Mouse (Mus musculus): ENCODE data around the gene Ctrb1. TPM values are rescaled to one million over a fixed set of nuclear protein-coding genes. Genes with fewer than 3 reads are reported as not detected.

Ctrb1 gene
- total RNA-seq, 2 experiments from 2014 or later = 0.71 TPM; not detected in 1

DNA sequence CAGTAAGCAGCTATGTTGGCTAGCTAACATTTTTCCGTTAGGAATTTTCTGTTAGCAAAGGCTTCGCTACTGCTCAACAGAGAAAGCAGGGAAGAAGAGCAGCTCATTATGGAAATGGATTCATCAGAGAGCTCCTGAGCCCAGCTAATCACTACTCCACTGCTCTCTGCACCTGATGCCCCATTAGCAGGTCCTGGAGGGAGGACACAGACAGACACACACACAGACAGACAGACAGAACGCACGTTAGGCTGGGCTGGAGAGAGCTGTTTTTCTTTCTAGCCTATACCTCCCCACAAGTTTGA is 26.6 kb upstream of the Ctrb1 start:
- DNase-seq (ENCODE audit: low spot score) = no peak

DNA sequence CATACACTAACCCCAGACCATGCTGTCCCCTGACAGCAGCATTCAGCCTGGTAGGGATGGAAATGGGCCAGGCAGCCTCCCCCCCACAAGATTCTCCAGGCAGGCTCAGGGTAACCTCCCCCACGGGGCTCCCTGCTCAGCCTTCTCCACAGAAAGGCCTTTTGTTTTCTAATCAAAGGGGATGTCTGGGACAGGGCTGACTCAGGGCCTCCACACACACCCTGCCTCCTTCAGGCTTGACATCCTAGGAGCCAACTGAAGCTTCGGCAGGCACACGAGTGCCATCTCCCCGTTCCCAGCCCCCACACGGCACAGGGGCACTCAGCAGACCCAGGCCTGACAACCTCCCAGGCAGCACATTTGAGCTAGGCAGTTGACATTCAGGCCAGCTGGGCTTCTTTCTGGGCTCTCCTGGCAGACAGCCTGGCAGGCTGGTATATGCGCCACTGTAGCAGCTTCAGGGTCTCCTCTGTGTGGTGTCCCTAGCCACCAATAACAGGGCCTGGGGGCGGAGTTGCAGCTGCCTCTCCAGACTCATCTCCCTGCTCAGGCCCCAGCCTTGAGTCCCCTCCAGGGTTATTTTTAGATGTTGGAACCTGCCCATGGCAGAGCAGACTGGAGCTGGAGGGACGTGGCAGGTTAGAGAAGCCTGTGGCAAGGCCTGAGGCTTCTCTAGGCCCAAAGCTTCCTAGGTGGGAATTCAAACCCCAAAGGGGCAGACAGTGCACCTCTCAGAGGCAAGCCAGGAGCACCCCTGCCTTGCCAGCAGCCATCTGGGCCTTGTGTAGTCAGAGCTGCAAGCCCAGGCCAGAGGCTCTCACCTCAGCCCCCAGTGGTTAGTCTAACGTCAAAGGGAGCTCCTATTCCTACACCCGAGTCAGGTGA is 26.0 kb upstream of the Ctrb1 start:
- peak; percentile 93 for DNase-seq (ENCODE audit: low spot score)

DNA sequence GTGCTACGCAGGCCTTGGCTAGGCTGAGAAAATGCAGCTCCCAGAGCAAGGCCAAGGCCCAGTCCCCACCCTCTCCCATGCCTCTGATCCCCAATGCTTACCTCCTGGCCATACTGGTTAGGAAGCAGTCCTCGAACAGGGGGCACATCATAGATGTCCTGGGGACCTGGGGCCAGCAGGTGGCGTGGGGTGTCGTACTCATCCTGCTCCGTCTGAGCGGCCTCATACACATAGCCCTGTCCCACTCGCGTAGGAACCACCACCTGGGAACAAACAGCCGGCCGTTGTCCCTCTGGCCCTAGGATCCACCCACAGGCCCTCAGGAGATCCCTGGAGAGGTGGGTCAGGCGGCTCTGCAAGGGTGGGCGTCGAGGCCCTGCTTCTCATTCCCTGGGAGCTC is 24.7 kb upstream of the Ctrb1 start:
- DNase-seq (ENCODE audit: low spot score) = no peak

DNA sequence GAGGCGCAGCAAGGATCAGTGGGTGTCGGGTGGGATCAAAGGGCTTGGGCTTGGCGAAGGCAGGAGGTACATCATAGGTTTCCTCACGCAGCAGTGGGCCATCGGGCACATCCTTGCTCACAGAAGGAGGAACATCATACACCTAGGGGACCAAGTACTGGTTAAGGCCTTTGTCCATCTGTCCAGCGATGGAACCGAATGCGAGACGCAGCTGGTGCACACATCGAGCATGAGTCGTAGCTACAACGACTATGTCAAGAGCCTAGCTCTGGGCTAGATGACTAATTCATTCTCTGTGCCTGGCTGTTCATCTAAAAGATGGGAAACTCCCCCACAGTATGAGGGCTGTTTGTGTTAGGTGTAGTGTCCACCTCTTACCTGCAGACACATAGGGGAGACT is 23.5 kb upstream of the Ctrb1 start:
- DNase-seq (ENCODE audit: low spot score) = no peak

DNA sequence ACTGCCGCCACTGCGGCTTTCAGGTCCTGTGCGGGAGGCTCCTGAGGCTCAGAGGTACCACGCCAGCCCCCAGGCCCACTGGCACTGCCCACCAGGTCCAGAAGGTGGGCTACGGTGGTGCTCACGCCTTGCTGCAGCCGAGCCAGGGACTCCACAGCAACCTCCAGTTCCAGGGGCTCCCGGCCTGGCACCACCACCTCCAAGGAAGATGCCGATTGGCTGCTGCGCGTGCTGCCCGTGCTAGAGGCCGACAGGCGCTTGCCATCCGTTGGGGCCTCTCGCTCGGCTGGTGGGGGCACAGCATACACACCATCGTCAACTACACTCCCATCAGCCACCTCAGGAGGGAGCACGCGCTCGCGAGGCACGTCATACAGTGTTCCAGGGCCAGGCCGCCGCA is 23.0 kb upstream of the Ctrb1 start:
- no peak for DNase-seq (ENCODE audit: low spot score)

DNA sequence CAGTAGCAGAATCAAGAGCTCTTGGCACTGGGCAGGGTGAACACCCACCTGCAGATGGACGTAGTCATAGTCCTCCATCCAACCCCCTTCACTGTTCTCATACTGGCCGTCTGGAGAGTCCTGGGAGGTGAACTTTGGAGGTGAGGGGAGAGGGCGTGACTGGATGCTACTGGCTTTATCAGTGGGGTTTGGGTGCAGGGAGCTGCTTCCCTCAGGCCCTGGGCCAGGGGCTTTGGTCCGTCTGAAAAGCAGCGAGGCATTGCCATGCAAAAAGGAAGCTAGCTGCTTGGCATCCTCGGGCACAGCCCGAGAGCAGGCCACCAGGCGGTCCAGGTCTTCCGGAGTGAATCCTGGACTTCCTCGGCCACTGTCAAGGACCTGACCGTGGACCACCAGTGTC is 22.5 kb upstream of the Ctrb1 start:
- DNase-seq (ENCODE audit: low spot score) = no peak

DNA sequence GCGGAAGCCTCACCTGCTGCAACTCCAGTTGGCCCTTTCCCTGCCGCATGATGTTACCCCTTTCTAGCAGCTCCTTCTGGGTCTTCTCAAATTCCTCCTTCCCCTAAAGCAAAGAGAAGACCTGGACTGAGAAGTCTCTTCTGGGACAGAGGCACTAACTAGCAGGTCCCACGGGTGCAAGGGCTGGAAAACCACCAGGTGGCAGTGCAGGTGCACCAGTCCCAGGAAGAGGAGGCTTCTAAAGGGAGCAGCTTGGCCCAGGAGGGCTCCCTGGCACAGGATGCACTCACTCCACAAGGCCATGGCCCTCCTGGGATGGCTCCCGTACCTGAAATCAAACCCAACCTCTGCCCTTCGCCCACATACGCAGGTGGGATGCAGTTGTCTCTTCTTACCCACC is 21.8 kb upstream of the Ctrb1 start:
- peak; percentile 76 for DNase-seq (ENCODE audit: low spot score)

DNA sequence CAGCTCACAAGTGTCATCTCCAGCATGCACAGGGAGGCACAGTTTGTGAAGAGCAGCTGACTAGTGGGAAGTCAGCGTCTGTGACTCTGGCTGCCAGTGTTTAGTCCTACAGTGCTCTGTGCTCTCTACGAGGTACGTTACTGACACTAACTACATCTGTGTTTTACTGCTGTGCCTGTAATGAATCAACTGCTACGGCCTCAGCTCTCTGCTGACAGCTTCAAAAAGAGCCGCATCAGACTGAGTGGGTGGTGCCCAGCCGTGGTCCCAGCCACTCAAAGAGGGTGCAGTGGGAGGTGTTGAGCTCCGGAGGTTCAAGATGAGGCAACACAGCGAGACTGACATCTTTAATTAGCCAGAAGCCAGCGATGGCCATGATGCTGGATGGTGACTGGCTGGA is 21.3 kb upstream of the Ctrb1 start:
- no peak for DNase-seq (ENCODE audit: low spot score)

DNA sequence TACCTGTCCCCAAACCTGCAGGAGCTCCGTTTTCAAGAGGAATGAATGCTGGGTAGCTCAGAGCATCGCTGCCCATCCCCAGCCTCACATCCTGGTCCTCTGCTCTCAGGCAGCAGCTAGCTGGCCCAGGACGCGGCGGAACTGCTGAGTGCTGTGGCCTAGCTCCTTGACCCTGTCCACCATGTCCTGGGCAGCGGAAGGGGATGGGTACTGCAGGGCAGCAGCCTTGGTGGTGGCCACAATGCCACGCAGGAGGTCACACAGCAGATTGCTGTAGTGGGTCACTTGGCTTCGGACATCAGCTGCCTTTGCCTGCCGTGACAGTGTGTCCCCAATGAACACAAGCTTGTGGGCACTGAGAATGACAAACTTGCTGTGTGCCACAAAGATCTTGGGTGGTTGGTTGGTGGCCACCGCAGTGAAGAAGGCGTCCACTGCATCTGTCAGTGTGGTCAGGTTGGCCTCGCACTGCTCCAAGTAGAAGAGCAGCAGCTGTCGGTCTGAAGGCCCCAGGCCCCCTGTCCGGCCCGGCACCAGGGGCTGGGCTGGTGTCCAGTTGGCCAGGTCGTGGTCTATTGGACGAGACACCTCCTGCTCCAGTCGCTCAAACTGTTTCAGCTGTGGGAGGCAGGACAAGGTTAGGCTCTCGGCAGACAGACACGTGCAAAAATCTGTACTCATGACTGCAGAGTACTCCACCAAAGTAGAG is 20.1 kb upstream of the Ctrb1 start:
- DNase-seq (ENCODE audit: low spot score) = no peak

DNA sequence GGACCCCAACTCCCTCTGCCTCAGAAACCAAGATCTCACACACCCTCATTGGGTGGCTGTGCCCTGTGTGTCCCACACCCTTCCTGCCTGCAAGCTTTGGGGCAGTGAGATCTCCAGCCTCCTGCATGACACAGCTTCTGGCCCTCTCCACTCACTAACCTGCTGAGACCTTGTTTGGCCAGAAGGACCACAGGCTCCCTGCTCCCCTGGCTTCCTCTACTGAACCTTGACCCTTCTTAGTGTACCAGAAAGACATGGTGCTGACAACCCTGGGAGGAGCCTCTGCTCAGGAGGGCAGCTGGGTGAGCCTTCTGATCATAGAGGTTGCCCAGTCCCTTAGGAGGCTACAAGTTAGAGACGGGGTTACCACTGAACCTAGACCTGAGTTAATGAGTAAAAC is 18.4 kb upstream of the Ctrb1 start:
- DNase-seq (ENCODE audit: low spot score) = no peak

DNA sequence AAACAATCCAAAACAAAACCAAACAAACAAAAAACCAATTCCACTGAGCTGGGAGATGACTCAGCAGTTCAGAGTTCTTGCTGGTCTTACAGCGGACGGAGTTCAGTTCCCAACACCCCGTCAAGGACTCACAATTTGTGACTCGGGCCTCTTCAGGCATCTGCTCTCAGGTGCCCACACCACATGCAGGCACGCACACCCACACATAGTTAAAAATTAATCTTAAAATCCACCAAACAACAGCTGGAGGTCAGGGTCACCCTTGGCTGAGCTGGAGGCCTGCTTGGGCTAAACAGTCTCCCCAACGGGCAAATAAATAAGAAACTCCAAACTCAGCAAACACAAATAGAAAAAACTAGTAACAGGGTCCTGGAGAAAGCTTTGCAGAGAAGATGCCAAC is 17.5 kb upstream of the Ctrb1 start:
- DNase-seq (ENCODE audit: low spot score) = no peak

DNA sequence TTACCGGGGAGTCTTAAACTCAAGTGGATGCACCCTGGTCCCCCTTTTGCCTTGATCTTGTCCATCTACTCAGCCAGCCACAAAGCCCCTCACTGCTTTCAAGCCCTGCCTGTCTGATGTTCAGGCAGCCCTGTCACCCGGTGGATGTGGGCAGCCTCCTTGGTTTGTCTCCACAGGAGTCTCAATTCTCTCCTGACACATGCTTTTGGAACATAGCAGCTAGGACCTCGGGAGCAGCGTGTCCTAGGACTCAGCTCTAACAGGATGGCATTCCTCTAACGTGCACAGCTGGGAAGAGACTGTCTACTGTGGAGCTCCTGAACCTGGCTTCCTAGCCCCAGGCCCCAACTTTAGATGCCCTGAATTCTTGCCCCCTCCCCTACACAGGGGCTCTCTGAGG is 14.9 kb upstream of the Ctrb1 start:
- no peak for DNase-seq (ENCODE audit: low spot score)

DNA sequence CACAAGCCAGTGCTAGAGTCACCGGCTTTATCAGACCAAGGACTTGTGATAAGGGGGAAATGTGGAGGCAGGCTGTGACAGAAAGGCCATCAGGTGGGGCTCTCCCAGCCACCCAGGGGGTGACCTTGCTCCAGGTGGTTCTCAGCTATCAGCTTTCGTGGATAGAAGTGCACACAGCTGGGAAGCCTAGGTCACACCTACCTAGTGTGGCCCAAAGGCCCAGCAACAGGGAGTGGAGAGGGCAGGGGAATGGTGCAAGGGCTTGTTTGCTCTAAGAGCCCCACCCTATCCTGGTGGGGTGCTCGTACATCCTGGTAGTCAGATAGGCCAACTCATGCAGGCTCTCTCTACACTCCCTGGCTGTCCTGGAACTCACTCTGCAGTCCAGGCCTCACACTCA is 14.4 kb upstream of the Ctrb1 start:
- no peak for DNase-seq (ENCODE audit: low spot score)

DNA sequence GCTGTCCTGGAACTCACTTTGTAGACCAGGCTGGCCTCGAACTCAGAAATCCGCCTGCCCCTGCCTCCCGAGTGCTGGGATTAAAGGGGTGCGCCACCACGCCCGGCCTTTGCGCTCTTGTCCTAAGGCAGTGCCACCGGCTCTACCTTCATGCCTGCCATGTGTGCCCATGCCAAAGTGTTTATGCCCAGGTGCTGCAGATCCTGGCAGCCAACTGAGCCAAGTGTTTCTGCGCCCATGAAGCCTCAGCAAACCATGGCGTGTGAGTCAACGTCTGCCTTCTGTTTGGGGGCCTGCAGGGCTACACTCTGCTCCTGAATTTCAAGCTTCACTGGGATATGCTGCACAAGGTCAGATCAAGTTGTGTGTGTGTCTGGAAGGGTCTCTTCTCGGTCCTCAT is 13.8 kb upstream of the Ctrb1 start:
- no peak for DNase-seq (ENCODE audit: low spot score)

DNA sequence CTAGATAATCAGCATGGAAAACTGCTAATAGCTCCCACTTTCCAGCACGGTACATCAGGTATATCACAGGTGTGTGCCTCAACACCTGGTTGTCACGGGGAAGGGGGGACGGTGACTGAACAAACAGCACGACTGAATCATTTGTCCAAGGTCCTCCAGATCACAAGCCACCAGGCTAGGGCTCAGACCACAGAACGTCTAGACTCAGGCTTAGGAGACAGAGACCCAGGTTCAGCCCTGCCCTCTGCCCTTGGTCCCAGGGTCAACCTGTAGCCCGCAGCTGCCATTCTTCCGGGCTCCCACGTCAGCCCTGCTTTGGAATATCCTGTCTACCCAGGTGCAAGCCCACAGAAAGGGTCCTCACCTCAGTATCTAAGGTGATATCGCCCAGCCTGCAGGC is 10.6 kb upstream of the Ctrb1 start:
- no peak for DNase-seq (ENCODE audit: low spot score)

DNA sequence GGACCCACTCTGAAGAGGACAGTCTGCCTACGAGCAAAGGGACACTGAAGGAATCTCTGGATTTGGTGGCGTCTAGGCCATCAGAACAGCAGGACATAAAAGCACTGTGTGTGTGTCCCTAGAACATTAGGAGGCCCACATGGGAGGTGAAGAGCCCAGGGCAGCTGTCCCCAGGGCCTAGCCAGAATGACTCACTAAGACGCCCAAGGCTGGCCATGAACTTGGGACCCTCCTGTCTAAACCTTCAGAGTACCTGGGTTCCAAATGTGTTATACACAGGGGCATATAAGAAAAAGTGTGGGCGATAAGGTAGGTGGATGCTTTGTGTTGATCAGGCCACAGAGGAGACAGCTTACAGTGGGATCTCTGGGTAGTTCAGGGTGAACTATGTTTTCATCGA is 9.9 kb upstream of the Ctrb1 start:
- DNase-seq (ENCODE audit: low spot score) = no peak

DNA sequence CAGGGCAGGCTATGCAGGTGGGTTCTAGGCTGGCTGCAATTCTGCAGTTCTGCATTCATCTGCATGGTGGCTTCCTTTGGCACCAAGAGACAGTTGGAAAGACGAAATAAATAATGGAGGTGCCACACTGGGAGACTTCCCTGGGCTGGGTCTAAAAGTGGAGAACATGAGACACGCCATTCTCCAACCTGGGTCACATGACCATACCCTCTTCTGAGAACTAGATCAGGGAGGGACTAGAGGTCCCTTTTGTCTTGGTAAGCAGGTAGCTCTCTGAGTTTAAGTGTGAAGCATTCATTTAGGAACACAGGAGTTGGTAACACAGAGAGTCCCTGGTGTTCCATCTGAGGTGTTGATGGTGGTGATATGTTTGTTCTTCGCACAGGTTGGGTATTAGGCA is 9.4 kb upstream of the Ctrb1 start:
- no peak for DNase-seq (ENCODE audit: low spot score)

DNA sequence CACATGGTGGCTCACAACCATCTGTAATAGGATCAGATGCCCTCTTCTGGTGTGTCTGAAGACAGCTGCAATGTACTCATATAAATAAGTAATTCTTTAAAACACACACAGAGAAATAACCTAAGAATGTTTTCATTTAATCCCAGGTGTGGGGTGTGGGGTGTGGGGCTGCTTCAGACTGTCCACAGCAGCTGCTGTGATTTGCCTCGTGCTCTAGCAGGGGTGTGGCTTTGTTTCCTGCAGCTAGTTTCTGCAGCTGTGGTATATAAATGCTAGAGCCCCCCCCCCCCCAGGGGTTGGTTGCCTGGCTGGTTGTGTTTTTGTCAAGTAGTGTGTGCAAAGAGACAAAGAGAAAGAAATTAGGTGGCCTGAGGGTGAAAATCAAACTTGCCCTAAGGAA is 8.2 kb upstream of the Ctrb1 start:
- no peak for DNase-seq (ENCODE audit: low spot score)

DNA sequence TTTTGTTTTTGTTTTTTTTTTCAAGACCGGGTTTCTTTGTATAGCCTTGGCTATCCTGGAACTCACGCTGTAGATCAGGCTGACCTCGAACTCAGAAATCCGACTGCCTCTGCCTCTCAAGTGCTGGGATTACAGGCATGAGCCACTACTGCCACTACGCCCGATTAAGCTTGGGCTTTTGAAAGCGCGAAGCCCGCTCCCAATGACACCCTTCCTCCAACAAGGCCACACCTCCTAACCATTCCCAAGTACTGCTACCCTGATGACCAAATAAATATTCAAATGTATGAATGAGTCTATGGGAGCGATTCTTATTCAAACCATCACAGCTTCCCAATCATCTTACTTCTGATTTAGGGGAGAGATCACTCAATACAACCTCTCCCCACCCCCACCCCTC is 6.8 kb upstream of the Ctrb1 start:
- DNase-seq (ENCODE audit: low spot score) = no peak

DNA sequence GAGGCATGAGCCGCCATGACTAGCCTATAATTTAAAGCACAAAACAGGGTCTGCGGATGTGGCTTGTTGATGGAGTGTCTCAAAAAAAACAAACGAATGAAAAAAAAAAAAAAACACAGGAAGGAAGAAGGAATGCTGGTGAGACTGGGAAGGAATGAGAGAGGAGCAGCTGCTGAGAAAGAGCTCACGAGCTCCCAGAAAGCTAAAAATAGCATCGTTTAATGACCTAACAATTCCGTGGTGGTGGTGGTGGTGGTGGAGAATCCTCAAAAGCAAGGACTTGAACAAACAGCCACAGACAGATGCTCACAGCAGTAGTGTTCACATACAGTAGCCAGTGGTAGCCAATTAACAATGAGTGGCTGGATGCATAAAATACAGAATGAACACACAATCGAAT is 4.6 kb upstream of the Ctrb1 start:
- no peak for DNase-seq (ENCODE audit: low spot score)

DNA sequence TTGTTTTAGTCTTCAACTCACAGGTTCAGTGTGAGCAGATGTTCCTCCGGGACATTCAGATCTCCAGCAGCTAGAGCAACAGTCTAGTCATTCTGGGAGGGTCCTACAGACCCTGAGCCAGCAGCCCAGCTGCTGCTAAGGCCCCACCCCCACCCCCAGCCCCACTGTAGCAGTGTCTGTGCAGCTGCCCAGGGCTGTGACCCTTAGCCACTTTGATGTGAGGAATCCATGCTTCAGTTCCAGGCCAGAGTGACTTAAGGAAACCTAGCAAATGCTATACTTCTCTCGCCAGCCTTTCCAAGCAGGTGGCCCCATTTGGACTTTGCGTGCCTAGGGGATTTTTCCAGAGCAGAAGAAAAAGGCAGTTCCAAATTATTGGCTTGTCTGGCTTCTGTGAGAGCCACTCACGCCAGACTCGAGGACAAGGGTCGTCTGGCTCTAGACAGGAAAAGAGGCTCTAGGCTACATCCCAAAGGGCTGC is 2.5 kb upstream of the Ctrb1 start:
- DNase-seq (ENCODE audit: low spot score) = no peak

DNA sequence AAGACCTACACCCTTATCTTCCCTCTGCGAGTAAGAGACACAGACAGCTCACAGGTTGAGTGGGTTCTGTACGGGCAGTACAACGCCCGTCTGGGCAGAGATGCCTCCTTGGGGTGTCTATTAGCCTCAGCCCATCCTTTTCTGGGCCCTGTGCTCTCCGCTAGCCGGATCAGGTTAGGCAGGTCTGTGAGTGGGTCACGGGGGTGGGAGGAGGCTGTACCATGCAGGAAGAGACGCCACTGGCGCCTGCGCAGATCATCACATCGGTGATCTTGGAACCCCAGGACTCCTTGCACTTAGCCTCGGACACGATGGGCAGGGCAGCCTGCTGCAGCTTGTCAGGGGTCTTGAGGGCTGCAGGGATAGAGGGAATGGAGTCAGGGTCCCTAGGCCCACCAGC is 3.9 kb downstream of the Ctrb1 start:
- DNase-seq (ENCODE audit: low spot score) = no peak

DNA sequence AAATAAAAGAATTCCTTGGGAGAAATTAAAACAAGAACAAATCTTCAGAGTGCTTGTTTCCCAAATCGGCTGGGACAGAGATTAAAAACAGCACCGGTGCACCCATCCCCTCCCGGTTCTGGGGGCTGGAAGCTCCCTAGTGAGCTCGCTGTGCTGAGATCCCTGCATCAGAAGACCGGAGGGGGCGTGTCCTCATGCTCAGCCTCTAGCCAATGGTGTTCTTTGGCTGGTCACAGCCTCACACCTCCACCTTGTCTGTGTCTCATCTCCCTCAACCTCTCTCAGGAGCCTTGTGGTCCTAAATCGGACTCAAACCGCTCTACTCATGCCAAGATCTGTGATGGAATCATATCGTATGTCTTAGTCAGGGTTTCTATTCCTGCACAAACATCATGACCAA is 8.3 kb downstream of the Ctrb1 start:
- no peak for DNase-seq (ENCODE audit: low spot score)

Data from gastrocnemius, adult 18-20 months (tissue).